Mouse (Mus musculus) CH12.LX (cell line): ENCODE results near the gene Ghrhr.

ENCODE experiments used
- CTCF ChIP-seq, 2 experiments: IDR thresholded peaks in 1 of 2; conservative IDR thresholded peaks in 1 of 2; 2 replicates each; pipeline ENCODE4 v1.5.1; 2011 to 2012; ENCODE audit warnings: low read depth in 2 of 2, low read length in 2 of 2, improper control_type of control experiment in 1 of 2, inconsistent platforms in 1 of 2, mild to moderate bottlenecking in 1 of 2, moderate library complexity in 1 of 2
- HCFC1 ChIP-seq: IDR thresholded peaks from 2 replicates; pipeline ENCODE4 v1.6.1; 2012; ENCODE audit warnings: low read depth, mild to moderate bottlenecking, inconsistent platforms, low read length, improper control_type of control experiment
- IRF4 ChIP-seq: IDR thresholded peaks from 2 replicates; pipeline ENCODE4 v1.6.1; 2014; ENCODE audit warnings: low read depth, mild to moderate bottlenecking, inconsistent platforms, low read length, improper control_type of control experiment
- MAFK ChIP-seq: IDR thresholded peaks from 2 replicates; pipeline ENCODE4 v1.6.1; 2011; ENCODE audit warnings: low read length, improper control_type of control experiment; ENCODE audit not compliant: insufficient replicate concordance
- NRF1 ChIP-seq: IDR thresholded peaks from 2 replicates; pipeline ENCODE4 v1.6.1; 2014; ENCODE audit warnings: low read depth, mild to moderate bottlenecking, inconsistent platforms, low read length, improper control_type of control experiment, moderate library complexity
- POLR2A ChIP-seq: IDR thresholded peaks from 2 replicates; pipeline ENCODE4 v1.6.1; 2011; ENCODE audit warnings: low read depth, mild to moderate bottlenecking, improper control_type of control experiment, low read length

DNA sequence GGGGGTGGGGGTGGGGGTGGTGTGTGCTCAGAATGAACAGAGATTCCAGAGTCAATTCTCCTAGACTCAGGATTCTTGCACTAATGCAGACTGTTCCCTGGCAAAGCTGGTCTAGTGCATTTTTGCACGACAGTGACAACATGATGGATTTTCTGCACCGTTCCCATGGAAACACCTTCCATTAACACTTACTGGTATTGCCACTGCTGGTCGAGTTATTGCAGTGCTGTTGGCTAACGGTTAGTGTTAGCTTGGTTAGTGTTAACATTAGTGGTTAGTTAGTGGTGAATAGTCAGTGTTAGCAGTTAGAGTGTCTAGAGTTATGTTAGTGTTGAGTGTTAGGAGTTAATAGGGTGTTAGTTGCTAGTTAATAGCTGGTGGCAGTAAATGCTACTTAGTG is 15.7 kb downstream of the Ghrhr start:
- no peak for TF ChIP-seq POLR2A
- TF ChIP-seq MAFK: no peak
- no peak for TF ChIP-seq NRF1
- no peak for TF ChIP-seq CTCF (conservative IDR thresholded peaks at IDR 0.05 in 1 of 2, IDR thresholded peaks at IDR 0.05 in 1 of 2; ENCODE audit: low read depth in 2 of 2, low read length in 2 of 2)
- TF ChIP-seq HCFC1: no peak
- TF ChIP-seq IRF4: no peak
